Mouse (Mus musculus) ES-Bruce4 (cell line): Measurements from ENCODE around the gene Nsd1.

Experiments
- EP300 ChIP-seq: IDR thresholded peaks from 2 replicates; pipeline ENCODE4 v1.6.1; 2011; ENCODE audit warnings: low read depth, low read length; ENCODE audit not compliant: insufficient read depth
- POLR2A ChIP-seq: IDR thresholded peaks from one replicate; pipeline ENCODE4 v1.8.1; 2011; ENCODE audit warnings: low read length; ENCODE audit not compliant: insufficient read depth

- TF ChIP-seq EP300: no peak
- no peak for TF ChIP-seq POLR2A
Observed at GRCm38 (mm10) chr13:55325596-55325995, 116.0 kb downstream of the Nsd1 start.
